Mouse (Mus musculus) stomach, embryonic 15.5 days (tissue): ENCODE measurements around the gene Fhod1. TPM values are rescaled to one million over a fixed set of nuclear protein-coding genes. Genes with fewer than 3 reads are reported as not detected.

Source experiments
- ATAC-seq: fragments of 200-750 bp; cut with Nextera tagmentation; 2 replicates; pipeline ENCODE4 v1.8.0; 2017; ENCODE audit warnings: low read depth, moderate number of reproducible peaks, moderate TSS enrichment; ENCODE audit not compliant: insufficient read depth, low FRiP score
- H3K27ac ChIP-seq: fragments of 300-500 bp; sonication (generic); 2 replicates; pipeline ENCODE4 v1.5.1; 2015; ENCODE audit warnings: mild to moderate bottlenecking, inconsistent platforms
- H3K27me3 ChIP-seq: fragments of 300-500 bp; sonication (generic); replicated peaks from 2 replicates; pipeline ENCODE4 v1.6.1; 2015; ENCODE audit warnings: inconsistent platforms
- H3K36me3 ChIP-seq: fragments of 300-500 bp; sonication (generic); 2 replicates; pipeline ENCODE4 v1.6.1; 2015; ENCODE audit warnings: inconsistent platforms
- H3K4me1 ChIP-seq: fragments of 300-500 bp; sonication (generic); 2 replicates; pipeline ENCODE4 v1.6.1; 2015; ENCODE audit warnings: inconsistent platforms
- H3K4me2 ChIP-seq: fragments of 300-500 bp; sonication (generic); 2 replicates; pipeline ENCODE4 v1.6.1; 2015; ENCODE audit warnings: mild to moderate bottlenecking, inconsistent platforms
- H3K4me3 ChIP-seq: fragments of 300-500 bp; sonication (generic); replicated peaks from 2 replicates; pipeline ENCODE4 v1.5.1; 2015; ENCODE audit warnings: inconsistent platforms
- H3K9ac ChIP-seq: fragments of 300-500 bp; sonication (generic); 2 replicates; pipeline ENCODE4 v1.6.1; 2015; ENCODE audit warnings: inconsistent platforms
- H3K9me3 ChIP-seq: fragments of 300-500 bp; sonication (generic); 2 replicates; pipeline ENCODE4 v1.6.1; 2016; ENCODE audit warnings: inconsistent platforms
- WGBS: fragments of 180-500 bp; shearing (Covaris S2); methylation state at CpG from one replicate; pipeline ENCODE4 v1.1.7; 2015; 5-methylcytosine and 5-hydroxymethylcytosine counted together
- polyA plus RNA-seq: library from polyadenylated mRNA; unstranded; fragments of >200 nt; fragmentation: Nextera tagmentation; extraction: Ambion mirVana; gene quantifications from 2 replicates; pipeline ENCODE4 v1.2.1, GENCODE M21; 2015

Gene Fhod1
- polyA plus RNA-seq, 1 experiment from 2014 or later = 3.0 TPM

GRCm38 (mm10) chr8:105361751-105362702 lies 14.3 kb upstream of the Fhod1 start:
- peak; percentile 29; the same call in 1 of the 2 replicates for ATAC-seq
- H3K4me3 ChIP-seq = no peak overlapping the region
- no peak overlapping the region for H3K9ac ChIP-seq
- H3K27ac ChIP-seq = peak overlapping the region; percentile 42
- H3K4me2 ChIP-seq = no peak overlapping the region; the same call in 1 of the 2 replicates
- WGBS = 54% methylated on average over 12 of the region's 12 CpGs
- H3K36me3 ChIP-seq = no peaks in the 10 kb centered on the region
- no peaks in the 10 kb centered on the region for H3K27me3 ChIP-seq
- peaks cover 10% of the 10 kb centered on the region for H3K4me1 ChIP-seq
- no peaks in the 10 kb centered on the region for H3K9me3 ChIP-seq

GRCm38 (mm10) chr8:105359646-105360045 lies 11.9 kb upstream of the Fhod1 start:
- ATAC-seq = no peak
- Histone ChIP-seq H3K4me3 (no peak overlapping the region), H3K9ac (no peak overlapping the region), H3K36me3 (no peaks in the 10 kb centered on the region), H3K4me1 (peaks cover 10% of the 10 kb centered on the region), H3K9me3 (no peaks in the 10 kb centered on the region), H3K4me2 (no peak overlapping the region), H3K27me3 (no peaks in the 10 kb centered on the region), H3K27ac (no peak overlapping the region)
- WGBS = 51% methylated on average over 4 of the region's 4 CpGs

- peaks cover 10% of the 10 kb centered on the region for H3K4me1 ChIP-seq
- H3K4me3 ChIP-seq = no peak overlapping the region
- no peaks in the 10 kb centered on the region for H3K27me3 ChIP-seq
- no peaks in the 10 kb centered on the region for H3K36me3 ChIP-seq
- H3K4me2 ChIP-seq = no peak overlapping the region
- WGBS = 62% methylated on average over 15 of the region's 15 CpGs
- no peaks in the 10 kb centered on the region for H3K9me3 ChIP-seq
- ATAC-seq = no peak
- H3K27ac ChIP-seq = no peak overlapping the region
- no peak overlapping the region for H3K9ac ChIP-seq
Measured at GRCm38 (mm10) chr8:105359208-105359607, 11.5 kb upstream of the Fhod1 start.

- Histone ChIP-seq H3K4me2 (no peak overlapping the region), H3K27ac (no peak overlapping the region), H3K4me3 (no peak overlapping the region), H3K9me3 (no peaks in the 10 kb centered on the region), H3K27me3 (no peaks in the 10 kb centered on the region), H3K36me3 (no peaks in the 10 kb centered on the region), H3K9ac (no peak overlapping the region), H3K4me1 (peaks cover 4% of the 10 kb centered on the region; the same call in 1 of the 2 replicates)
- ATAC-seq = no peak
- WGBS = 87% methylated on average over 14 of the region's 14 CpGs
Measured at GRCm38 (mm10) chr8:105356681-105357080, 8.9 kb upstream of the Fhod1 start.

GRCm38 (mm10) chr8:105355179-105356024 lies 7.6 kb upstream of the Fhod1 start:
- Histone ChIP-seq H3K27me3 (no peaks in the 10 kb centered on the region), H3K36me3 (no peaks in the 10 kb centered on the region), H3K4me2 (no peak overlapping the region), H3K9me3 (no peaks in the 10 kb centered on the region), H3K4me3 (no peak overlapping the region), H3K9ac (no peak overlapping the region), H3K27ac (no peak overlapping the region), H3K4me1 (no peaks in the 10 kb centered on the region)
- WGBS = 66% methylated on average over 26 of the region's 26 CpGs
- no peak for ATAC-seq

GRCm38 (mm10) chr8:105354549-105354948 lies 6.8 kb upstream of the Fhod1 start:
- no peak for ATAC-seq
- Histone ChIP-seq H3K4me1 (no peaks in the 10 kb centered on the region), H3K27me3 (0 out of 2 replicates have a peak, but pooled peaks cover 5% of the 10 kb centered on the region), H3K9me3 (no peaks in the 10 kb centered on the region), H3K27ac (no peak overlapping the region), H3K4me2 (no peak overlapping the region), H3K9ac (no peak overlapping the region), H3K4me3 (no peak overlapping the region), H3K36me3 (no peaks in the 10 kb centered on the region)
- WGBS = 94% methylated on average over 4 of the region's 4 CpGs

- H3K4me3 ChIP-seq = no peak overlapping the region
- 78% methylated on average over 8 of the region's 8 CpGs for WGBS
- no peaks in the 10 kb centered on the region for H3K9me3 ChIP-seq
- H3K27me3 ChIP-seq = 0 out of 2 replicates have a peak, but pooled peaks cover 5% of the 10 kb centered on the region
- no peaks in the 10 kb centered on the region for H3K36me3 ChIP-seq
- no peak overlapping the region for H3K4me2 ChIP-seq
- 0 out of 2 replicates have a peak, but pooled peaks cover 4% of the 10 kb centered on the region for H3K4me1 ChIP-seq
- ATAC-seq = no peak
- H3K27ac ChIP-seq = no peak overlapping the region
- H3K9ac ChIP-seq = no peak overlapping the region
Measured at GRCm38 (mm10) chr8:105353583-105354135, 5.9 kb upstream of the Fhod1 start.

GRCm38 (mm10) chr8:105350186-105350585 lies 2.4 kb upstream of the Fhod1 start:
- no peaks in the 10 kb centered on the region for H3K36me3 ChIP-seq
- no peak overlapping the region for H3K9ac ChIP-seq
- H3K9me3 ChIP-seq = no peaks in the 10 kb centered on the region
- 0 out of 2 replicates have a peak, but pooled peaks cover 5% of the 10 kb centered on the region for H3K27me3 ChIP-seq
- 0 out of 2 replicates have a peak overlapping the region, but pooled peaks have one; percentile 77 for H3K4me3 ChIP-seq
- H3K4me2 ChIP-seq = peak overlapping the region; percentile 96; the same call in 1 of the 2 replicates
- ATAC-seq = no peak
- no peak overlapping the region for H3K27ac ChIP-seq
- 47% methylated on average over 7 of the region's 7 CpGs for WGBS
- peaks cover 21% of the 10 kb centered on the region for H3K4me1 ChIP-seq

- under 1% methylated on average over 43 of the region's 48 CpGs for WGBS
- H3K4me3 ChIP-seq = peak overlapping the region; percentile 77
- 0 out of 2 replicates have a peak, but pooled peaks cover 5% of the 10 kb centered on the region for H3K27me3 ChIP-seq
- peak overlapping the region; percentile 52; the same call in 1 of the 2 replicates for H3K27ac ChIP-seq
- peak overlapping the region; percentile 96 for H3K4me2 ChIP-seq
- ATAC-seq = no peak
- H3K4me1 ChIP-seq = peaks cover 31% of the 10 kb centered on the region
- no peaks in the 10 kb centered on the region for H3K9me3 ChIP-seq
- H3K9ac ChIP-seq = peak overlapping the region; percentile 51; the same call in 1 of the 2 replicates
- H3K36me3 ChIP-seq = no peaks in the 10 kb centered on the region
Measured at GRCm38 (mm10) chr8:105349096-105349771, 1.5 kb upstream of the Fhod1 start.

- no peaks in the 10 kb centered on the region for H3K9me3 ChIP-seq
- 0 out of 2 replicates have a peak, but pooled peaks cover 5% of the 10 kb centered on the region for H3K27me3 ChIP-seq
- H3K4me2 ChIP-seq = peak within 1 kb of the TSS; percentile 96
- peak within 1 kb of the TSS; percentile 52 for H3K9ac ChIP-seq
- under 1% methylated on average over 34 of the region's 34 CpGs for WGBS
- peaks cover 34% of the 10 kb centered on the region for H3K4me1 ChIP-seq
- H3K4me3 ChIP-seq = peak within 1 kb of the TSS; percentile 77
- no peak for ATAC-seq
- H3K36me3 ChIP-seq = no peaks in the 10 kb centered on the region
- peak within 1 kb of the TSS; percentile 88 for H3K27ac ChIP-seq
Measured at GRCm38 (mm10) chr8:105348450-105349095, 820 bp upstream of the Fhod1 start, which contains the start of gene Slc9a5. Gene Slc9a5 (plus strand): TSS chr8:105348843.
